Mouse (Mus musculus): ENCODE data around the gene Eif2ak1.

- no peak for TF ChIP-seq CTCF (IDR thresholded peaks at IDR 0.05; ENCODE audit: insufficient read depth, low read length)
- no peak for TF ChIP-seq POLR2A (IDR thresholded peaks at IDR 0.05; ENCODE audit: borderline replicate concordance, extremely low read depth, low read depth, low read length)
Measured at GRCm38 (mm10) chr5:143933414-143933813, 115.8 kb downstream of the Eif2ak1 start.
